Mouse (Mus musculus): ENCODE measurements at regions not wholly inside any gene's neighbourhood (a gene's known extent, or its start where the extent isn't known, plus 50 kb on each side); places are given as distances from the start of the nearest gene placed in this dataset.

- Histone ChIP-seq H3K4me3 (replicated peaks; ENCODE audit: low read length) (no peak overlapping the region), H3K27me3 (ENCODE audit: insufficient read depth, low read length) (no peaks in the 10 kb centered on the region), H3K36me3 (ENCODE audit: insufficient read depth, low read length) (no peaks in the 10 kb centered on the region), H3K9me3 (ENCODE audit: low read length) (no peaks in the 10 kb centered on the region), H3K4me1 (replicated peaks; ENCODE audit: low read depth, low read length) (peaks cover 50% of the 10 kb centered on the region)
- TF ChIP-seq NANOG (IDR thresholded peaks at IDR 0.05; ENCODE audit: borderline replicate concordance, low read length) (peak; percentile 43; the same call in 1 of the 2 replicates), CTCF (conservative IDR thresholded peaks at IDR 0.05; ENCODE audit: low read length) (no peak), POU5F1 (IDR thresholded peaks at IDR 0.05; ENCODE audit: borderline replicate concordance, low read length) (no peak)
These were observed 57.2 kb upstream of the Usp9x start for GRCm38 (mm10) chrX:13014051-13014450.

GRCm38 (mm10) chrX:13013086-13013485 lies 58.2 kb upstream of the Usp9x start:
- Histone ChIP-seq H3K36me3 (ENCODE audit: insufficient read depth, low read length) (no peaks in the 10 kb centered on the region), H3K27me3 (ENCODE audit: insufficient read depth, low read length) (no peaks in the 10 kb centered on the region), H3K4me3 (replicated peaks; ENCODE audit: low read length) (no peak overlapping the region), H3K9me3 (ENCODE audit: low read length) (no peaks in the 10 kb centered on the region), H3K4me1 (replicated peaks; ENCODE audit: low read depth, low read length) (peaks cover 51% of the 10 kb centered on the region)
- TF ChIP-seq NANOG (IDR thresholded peaks at IDR 0.05; ENCODE audit: borderline replicate concordance, low read length) = no peak
- no peak for TF ChIP-seq POU5F1 (IDR thresholded peaks at IDR 0.05; ENCODE audit: borderline replicate concordance, low read length)
- TF ChIP-seq CTCF (conservative IDR thresholded peaks at IDR 0.05; ENCODE audit: low read length) = no peak

- TF ChIP-seq NANOG (IDR thresholded peaks at IDR 0.05; ENCODE audit: borderline replicate concordance, low read length) (no peak), CTCF (conservative IDR thresholded peaks at IDR 0.05; ENCODE audit: low read length) (no peak)
- H3K36me3 ChIP-seq (ENCODE audit: insufficient read depth, low read length) = no peaks in the 10 kb centered on the region
- H3K4me3 ChIP-seq (replicated peaks; ENCODE audit: low read length) = no peak overlapping the region
These were observed 80.5 kb upstream of the Usp9x start for GRCm38 (mm10) chrX:12990777-12991176.

GRCm38 (mm10) chrX:12977676-12978075 lies 93.6 kb upstream of the Usp9x start:
- TF ChIP-seq NANOG (IDR thresholded peaks at IDR 0.05; ENCODE audit: borderline replicate concordance, low read length) = no peak
- no peak for TF ChIP-seq CTCF (conservative IDR thresholded peaks at IDR 0.05; ENCODE audit: low read length)
- TF ChIP-seq POU5F1 (IDR thresholded peaks at IDR 0.05; ENCODE audit: borderline replicate concordance, low read length) = no peak
- H3K36me3 ChIP-seq (ENCODE audit: insufficient read depth, low read length) = no peaks in the 10 kb centered on the region
- no peaks in the 10 kb centered on the region for H3K27me3 ChIP-seq (ENCODE audit: insufficient read depth, low read length)
- no peaks in the 10 kb centered on the region for H3K9me3 ChIP-seq (ENCODE audit: low read length)
- H3K4me3 ChIP-seq (replicated peaks; ENCODE audit: low read length) = no peak overlapping the region
- peaks cover 3% of the 10 kb centered on the region; the same call in 1 of the 2 replicates for H3K4me1 ChIP-seq (replicated peaks; ENCODE audit: low read depth, low read length)

More at GRCm38 (mm10) chrX:12990777-12991176, 80.5 kb upstream of the Usp9x start:
- peaks cover 6% of the 10 kb centered on the region; the same call in 1 of the 2 replicates for H3K4me1 ChIP-seq (replicated peaks; ENCODE audit: low read depth, low read length)
- H3K27me3 ChIP-seq (ENCODE audit: insufficient read depth, low read length) = no peaks in the 10 kb centered on the region
- no peaks in the 10 kb centered on the region for H3K9me3 ChIP-seq (ENCODE audit: low read length)

- H3K9me3 ChIP-seq (ENCODE audit: low read length) = no peaks in the 10 kb centered on the region
- H3K4me1 ChIP-seq (replicated peaks; ENCODE audit: low read depth, low read length) = peaks cover 1% of the 10 kb centered on the region; the same call in 1 of the 2 replicates
- H3K4me3 ChIP-seq (replicated peaks; ENCODE audit: low read length) = no peak overlapping the region
- TF ChIP-seq CTCF (conservative IDR thresholded peaks at IDR 0.05; ENCODE audit: low read length) = no peak
- TF ChIP-seq POU5F1 (IDR thresholded peaks at IDR 0.05; ENCODE audit: borderline replicate concordance, low read length) = no peak
- TF ChIP-seq NANOG (IDR thresholded peaks at IDR 0.05; ENCODE audit: borderline replicate concordance, low read length) = no peak
- no peaks in the 10 kb centered on the region for H3K27me3 ChIP-seq (ENCODE audit: insufficient read depth, low read length)
- H3K36me3 ChIP-seq (ENCODE audit: insufficient read depth, low read length) = no peaks in the 10 kb centered on the region
These were observed 102.1 kb upstream of the Usp9x start for GRCm38 (mm10) chrX:12968979-12969746.

- Histone ChIP-seq H3K9me3 (ENCODE audit: low read length) (no peaks in the 10 kb centered on the region), H3K4me3 (replicated peaks; ENCODE audit: low read length) (no peak overlapping the region), H3K27me3 (ENCODE audit: insufficient read depth, low read length) (no peaks in the 10 kb centered on the region), H3K36me3 (ENCODE audit: insufficient read depth, low read length) (no peaks in the 10 kb centered on the region), H3K4me1 (replicated peaks; ENCODE audit: low read depth, low read length) (no peaks in the 10 kb centered on the region)
- TF ChIP-seq POU5F1 (IDR thresholded peaks at IDR 0.05; ENCODE audit: borderline replicate concordance, low read length) (no peak), CTCF (conservative IDR thresholded peaks at IDR 0.05; ENCODE audit: low read length) (no peak), NANOG (IDR thresholded peaks at IDR 0.05; ENCODE audit: borderline replicate concordance, low read length) (no peak)
These were observed 111.6 kb upstream of the Usp9x start for GRCm38 (mm10) chrX:12959467-12960314.

GRCm38 (mm10) chrX:12958873-12959272 lies 112.4 kb upstream of the Usp9x start:
- no peak overlapping the region for H3K4me3 ChIP-seq (replicated peaks; ENCODE audit: low read length)
- H3K36me3 ChIP-seq (ENCODE audit: insufficient read depth, low read length) = no peaks in the 10 kb centered on the region
- no peaks in the 10 kb centered on the region for H3K27me3 ChIP-seq (ENCODE audit: insufficient read depth, low read length)
- no peak for TF ChIP-seq POU5F1 (IDR thresholded peaks at IDR 0.05; ENCODE audit: borderline replicate concordance, low read length)
- TF ChIP-seq CTCF (conservative IDR thresholded peaks at IDR 0.05; ENCODE audit: low read length) = no peak
- TF ChIP-seq NANOG (IDR thresholded peaks at IDR 0.05; ENCODE audit: borderline replicate concordance, low read length) = no peak
- no peaks in the 10 kb centered on the region for H3K9me3 ChIP-seq (ENCODE audit: low read length)
- H3K4me1 ChIP-seq (replicated peaks; ENCODE audit: low read depth, low read length) = no peaks in the 10 kb centered on the region

GRCm38 (mm10) chrX:12950928-12951660 lies 120.2 kb upstream of the Usp9x start:
- H3K36me3 ChIP-seq (ENCODE audit: insufficient read depth, low read length) = no peaks in the 10 kb centered on the region
- no peaks in the 10 kb centered on the region for H3K27me3 ChIP-seq (ENCODE audit: insufficient read depth, low read length)
- TF ChIP-seq NANOG (IDR thresholded peaks at IDR 0.05; ENCODE audit: borderline replicate concordance, low read length) (no peak), CTCF (conservative IDR thresholded peaks at IDR 0.05; ENCODE audit: low read length) (no peak), POU5F1 (IDR thresholded peaks at IDR 0.05; ENCODE audit: borderline replicate concordance, low read length) (no peak)
- H3K4me1 ChIP-seq (replicated peaks; ENCODE audit: low read depth, low read length) = no peaks in the 10 kb centered on the region
- H3K4me3 ChIP-seq (replicated peaks; ENCODE audit: low read length) = no peak overlapping the region
- H3K9me3 ChIP-seq (ENCODE audit: low read length) = no peaks in the 10 kb centered on the region

Measured in E14TG2a.4 (cell line).